Mouse (Mus musculus) retina, adult 2 months (tissue): ENCODE data around the gene Cnksr2.

Experiments used
- DNase-seq: peaks from one replicate; pipeline ENCODE4 v3.0.0-alpha.2; 2012; ENCODE audit warnings: low read depth, low spot score

Cnksr2 gene

DNA sequence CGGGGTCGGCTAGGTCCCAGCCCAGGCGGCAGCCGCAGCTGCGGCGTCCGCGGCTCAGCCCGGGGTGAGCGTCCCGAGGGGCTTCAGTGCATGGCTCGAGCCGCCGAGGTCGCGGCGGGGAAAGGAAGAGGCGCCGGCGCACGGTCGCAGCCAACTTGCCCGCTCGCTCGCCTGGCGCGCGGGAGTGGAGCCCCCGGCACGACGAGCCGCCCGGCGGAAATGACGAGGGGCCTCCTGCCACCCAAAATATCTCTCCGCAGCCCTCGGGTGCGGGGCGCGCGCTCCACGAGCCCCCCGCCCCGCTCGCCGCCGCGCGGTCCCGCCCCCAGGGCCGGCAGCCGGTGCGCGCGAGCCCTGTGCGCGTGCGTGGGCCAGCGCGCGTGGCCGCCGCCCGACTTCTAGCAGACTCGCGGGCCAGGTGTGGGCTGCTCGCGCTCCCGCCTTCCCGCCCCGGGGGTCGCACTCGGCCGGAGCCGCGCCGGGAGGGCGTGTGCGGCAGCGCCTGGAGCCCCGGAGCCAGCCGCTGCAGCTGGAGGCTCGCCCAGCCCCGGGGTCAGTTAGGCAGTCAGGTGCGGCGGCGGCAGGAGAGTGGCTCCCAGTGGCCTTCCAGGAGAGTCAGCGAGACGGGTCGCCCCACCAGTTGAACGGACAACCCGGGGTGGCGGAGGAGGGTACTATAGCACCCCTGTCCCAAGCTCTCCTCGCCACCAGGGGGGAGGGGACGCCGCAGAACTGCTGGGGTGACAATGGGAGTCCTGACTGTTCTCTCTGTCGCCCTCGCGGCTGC is at the start of gene Cnksr2:
TSS of gene Cnksr2 (minus strand) at position 238 of the 787 bp plus-strand sequence.
- DNase-seq = no peak

DNA sequence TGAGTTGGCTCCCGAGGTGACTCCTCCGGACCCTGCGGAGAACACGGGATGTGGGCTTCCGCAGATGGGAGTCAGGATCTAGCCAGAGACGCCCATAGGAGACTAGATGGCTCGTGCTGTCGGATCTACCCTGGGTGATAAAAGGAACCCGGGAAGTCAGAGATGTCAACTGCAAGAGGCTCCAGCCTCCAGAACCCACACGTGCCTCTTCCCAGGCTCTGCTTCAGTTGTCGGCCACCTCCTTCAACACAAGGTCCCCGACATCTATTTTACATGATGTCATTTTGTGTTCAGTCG is 698 bp upstream of the Cnksr2 start:
- DNase-seq = no peak

DNA sequence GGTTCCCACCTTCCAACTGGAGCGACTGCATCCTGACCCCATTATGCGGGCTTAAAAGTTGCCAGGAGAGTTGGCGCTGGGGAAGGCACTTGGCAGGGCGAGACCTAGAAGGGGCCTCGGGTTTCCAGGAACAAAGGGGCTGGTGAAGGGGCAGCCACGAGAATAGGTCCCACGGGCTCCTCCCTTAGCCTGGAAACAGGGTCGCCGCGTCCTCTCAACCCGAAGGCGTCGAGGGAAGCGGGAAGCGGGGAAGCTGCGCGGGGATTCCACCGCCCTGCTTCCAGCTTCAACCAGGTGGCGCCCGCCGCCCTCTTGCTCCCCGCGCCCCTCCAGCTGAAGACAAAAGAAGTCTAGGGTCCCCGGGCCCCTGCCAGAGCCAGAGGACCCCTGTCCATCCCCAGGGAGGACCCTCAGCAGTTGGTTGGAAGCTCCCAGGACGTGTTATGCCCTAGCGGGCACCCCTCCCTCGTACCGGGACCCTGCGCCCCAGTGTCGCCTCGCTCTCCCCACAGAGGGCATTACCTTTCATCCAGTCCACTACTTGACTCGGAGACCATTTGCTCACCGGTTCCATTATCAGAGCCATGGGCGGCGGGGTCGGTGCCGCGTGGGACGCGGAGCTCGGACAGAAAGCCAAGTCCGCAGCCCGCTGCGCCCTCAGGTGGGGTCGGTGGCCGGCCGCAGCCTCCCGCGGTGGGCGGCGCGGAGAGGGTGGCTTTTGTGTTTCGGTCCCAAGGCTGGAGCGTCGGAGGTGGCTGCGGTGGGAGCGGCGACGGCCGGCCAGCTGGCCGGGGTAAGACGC is 638 bp downstream of the Cnksr2 start:
- no peak for DNase-seq

DNA sequence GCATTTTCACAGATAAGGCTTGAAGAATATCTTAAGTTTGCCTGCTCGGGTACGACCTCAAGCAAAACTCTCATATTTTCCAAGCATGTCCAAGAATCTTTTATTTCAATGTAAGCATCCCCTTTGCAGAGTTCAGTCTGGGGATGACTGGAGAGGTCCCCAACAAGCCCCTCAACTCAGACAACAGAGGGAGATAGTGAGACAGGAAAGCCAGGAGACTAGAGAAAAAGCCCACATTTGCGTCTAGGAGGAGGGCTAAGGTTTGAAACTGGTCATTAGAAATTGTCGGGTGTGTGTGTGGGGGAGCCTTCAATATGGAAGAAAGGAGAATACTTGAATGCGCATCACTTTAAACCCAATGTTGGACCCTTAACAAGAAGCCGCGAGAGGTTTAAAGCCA is 1.4 kb downstream of the Cnksr2 start:
- DNase-seq = no peak

DNA sequence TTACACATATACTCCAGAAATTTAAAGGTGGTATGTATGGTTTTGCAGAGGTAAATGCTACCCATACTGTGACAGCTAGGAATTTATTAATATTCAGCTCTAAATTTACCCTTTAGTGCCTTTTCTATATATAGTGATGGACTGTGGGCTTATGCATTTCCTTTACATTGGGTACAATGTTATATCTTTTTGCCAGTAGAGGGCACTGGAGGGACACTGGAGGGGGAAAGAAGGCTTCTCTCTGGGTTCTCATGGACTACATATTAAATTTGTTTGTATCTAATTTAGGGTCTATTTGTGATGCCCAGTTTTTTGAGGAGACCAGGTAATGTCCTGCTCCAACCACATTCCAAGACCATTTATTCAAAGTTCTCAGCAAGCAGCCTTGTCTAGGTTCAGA is 91.4 kb downstream of the Cnksr2 start:
- peak; percentile 13 for DNase-seq

DNA sequence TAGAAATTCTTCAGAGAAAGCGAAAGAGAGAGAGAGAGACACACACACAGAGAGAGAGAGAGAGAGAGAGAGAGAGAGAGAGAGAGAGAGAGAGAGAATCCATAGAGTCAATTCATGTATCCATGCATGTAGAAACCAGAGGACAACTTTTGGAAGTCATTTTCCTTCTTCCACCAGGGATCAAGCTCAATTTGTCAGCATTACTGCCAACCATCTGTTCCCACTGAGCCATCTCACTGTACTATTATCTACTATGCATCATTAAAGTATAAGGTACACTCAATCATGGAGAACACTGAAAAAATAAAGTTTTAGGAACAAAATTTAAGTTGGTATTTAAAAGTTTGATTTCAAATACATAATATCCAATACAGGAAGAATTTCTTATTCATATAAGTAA is 93.8 kb downstream of the Cnksr2 start:
- no peak for DNase-seq

DNA sequence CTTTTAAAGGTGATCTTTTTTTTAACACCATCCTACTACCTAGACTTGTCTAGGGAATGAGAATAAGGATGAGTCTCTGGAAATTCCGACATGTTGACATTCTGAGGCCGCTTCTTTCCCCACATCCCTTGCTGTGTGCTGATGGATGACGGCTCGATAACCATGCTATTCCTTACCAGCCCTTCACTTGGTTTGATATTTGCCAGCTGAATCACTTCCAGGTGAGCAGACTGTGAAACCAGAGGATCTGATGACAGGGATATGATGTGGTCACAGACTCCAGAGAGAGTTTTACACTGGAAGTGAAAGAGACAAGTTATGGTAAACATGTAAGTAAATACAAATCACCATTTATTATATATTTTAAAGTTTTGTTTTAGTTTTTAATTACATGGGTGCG is 98.0 kb downstream of the Cnksr2 start:
- no peak for DNase-seq

DNA sequence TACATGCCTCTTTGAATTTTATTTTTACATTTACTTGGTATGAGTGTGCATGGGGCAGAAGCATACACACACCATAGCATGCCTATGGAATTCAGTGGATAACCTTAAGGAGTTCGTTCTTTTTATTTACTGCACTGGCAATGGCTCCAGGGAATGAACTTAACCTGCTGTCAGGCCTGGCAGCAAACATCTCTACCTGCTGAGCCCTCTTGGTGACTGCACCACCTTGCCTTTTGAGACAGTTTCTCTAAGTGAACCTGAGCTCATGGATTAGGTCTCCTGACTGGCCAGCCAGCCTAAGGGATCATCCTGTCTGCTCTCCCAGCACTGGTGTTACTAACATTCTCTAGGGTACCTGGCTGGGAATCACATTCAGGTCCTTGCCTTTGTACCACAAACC is 106.5 kb downstream of the Cnksr2 start:
- DNase-seq = no peak

DNA sequence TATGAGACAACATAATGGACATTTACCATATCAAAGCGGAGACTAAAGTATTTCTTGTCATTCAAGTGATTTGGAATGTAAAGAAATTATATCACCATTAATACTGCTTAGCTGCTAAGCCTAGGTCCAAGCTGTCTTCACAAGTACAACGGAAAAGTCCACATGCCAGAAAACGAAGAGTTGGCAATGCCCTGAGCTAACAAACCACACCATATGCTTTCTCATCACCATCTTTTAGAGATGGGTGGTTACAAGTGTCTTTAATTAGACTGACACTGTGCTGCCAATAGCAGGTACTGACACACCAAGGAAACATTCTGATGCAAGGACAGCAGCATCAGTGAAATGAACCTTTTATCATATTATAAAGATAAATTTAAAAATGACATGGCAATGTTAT is 123.0 kb downstream of the Cnksr2 start:
- no peak for DNase-seq

DNA sequence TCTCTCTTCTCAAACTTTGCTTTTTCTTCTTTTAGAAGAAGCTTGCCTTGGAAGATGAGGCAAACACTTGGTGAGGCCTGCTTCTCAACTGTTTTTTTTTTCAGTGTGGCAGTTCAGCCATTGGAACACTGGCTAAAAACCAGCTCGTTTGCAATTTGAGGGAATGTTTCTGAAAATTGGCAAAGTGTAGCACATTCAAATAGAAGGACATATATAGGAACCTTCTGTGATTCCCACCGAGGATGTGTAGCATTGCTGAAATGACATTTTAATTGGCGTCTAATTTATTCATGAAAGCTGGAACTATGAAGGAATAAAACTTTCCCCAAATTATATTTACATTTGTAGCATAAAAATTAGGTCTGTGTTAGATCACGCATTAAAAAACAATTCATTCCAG is 213.1 kb downstream of the Cnksr2 start:
- no peak for DNase-seq

DNA sequence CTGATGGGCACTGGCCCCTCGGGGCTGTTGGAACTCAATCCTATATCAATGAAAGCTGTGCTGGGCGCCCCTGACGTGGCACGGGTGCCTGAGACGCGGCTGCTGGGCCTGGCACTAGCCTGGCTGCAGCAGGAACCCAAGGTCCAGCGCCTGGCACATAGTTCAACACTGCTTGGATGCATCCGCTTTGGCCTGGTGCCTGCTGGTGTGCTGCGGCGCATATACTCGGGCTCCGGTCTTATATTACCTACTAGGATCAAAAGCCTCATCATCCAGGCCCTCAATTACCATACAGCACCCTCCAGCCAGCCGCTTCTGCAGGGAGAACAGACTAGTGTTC is 224.2 kb downstream of the Cnksr2 start:
- DNase-seq = no peak

DNA sequence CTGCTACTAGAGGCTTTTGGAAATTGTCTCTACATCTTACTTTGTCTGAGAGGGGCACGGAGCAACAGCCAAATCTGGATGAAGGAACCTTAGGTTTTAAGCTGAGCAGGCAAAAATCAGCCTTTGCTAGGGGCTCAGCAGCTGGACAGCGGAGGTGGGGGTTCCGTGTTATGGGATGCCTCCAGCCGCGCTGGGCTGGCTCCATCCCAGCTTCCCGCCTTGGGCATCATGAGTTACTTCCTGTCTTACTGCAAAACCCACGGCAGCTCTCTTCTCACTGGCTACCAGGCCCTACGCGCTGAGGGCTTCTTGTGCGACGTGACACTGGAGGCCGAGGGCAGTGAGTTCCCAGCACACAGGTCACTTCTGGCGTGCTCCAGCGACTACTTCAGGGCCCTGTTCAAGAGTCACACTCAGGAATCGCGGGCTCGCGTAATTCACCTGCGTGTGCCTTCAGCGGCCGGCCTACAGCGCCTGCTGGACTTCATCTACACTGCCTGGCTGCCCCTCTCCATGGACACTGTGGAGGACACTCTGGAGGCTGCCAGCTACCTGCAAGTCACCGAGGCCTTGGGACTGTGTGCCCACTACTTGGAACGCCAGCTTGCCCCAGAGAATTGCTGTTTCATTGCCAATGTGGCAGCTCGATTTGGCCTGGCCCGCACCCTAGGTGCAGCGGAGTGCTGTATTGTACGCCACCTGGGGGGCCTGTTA is 224.7 kb downstream of the Cnksr2 start, which contains the start of gene Klhl34:
TSS of gene Klhl34 (plus strand) at position 229 of the 714 bp plus-strand sequence.
- no peak for DNase-seq

DNA sequence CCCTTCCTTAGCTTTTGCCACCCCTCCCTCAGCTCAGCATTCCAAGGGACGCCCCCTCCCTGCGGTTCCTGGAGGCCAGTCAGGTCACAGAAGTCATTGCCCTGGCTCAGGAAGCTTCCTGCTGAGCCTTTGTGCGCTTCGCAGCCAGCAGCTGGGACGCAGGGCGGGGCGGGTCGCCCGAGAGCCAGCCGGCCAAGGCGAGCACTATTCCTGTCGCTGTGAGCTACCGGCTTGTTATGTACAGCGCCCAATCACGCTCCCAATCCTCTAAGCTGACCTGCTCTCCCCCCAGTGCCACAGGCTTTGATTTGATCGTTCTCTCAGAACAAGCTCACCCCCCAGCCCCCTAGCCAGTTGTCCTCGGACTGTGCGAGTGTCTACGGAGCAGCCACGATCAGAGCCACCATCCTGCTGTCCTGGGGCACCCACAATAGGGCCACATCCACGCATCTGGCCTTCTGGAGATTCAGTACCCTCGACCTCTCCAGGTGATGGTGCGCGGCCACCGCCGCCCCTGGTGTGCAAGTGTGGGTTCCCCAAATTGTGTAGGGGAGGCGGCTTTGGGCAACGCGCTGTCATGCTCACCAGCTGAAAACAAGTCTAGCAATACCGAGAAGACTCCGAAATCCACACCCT is 225.4 kb downstream of the Cnksr2 start:
- DNase-seq = peak; percentile 3

DNA sequence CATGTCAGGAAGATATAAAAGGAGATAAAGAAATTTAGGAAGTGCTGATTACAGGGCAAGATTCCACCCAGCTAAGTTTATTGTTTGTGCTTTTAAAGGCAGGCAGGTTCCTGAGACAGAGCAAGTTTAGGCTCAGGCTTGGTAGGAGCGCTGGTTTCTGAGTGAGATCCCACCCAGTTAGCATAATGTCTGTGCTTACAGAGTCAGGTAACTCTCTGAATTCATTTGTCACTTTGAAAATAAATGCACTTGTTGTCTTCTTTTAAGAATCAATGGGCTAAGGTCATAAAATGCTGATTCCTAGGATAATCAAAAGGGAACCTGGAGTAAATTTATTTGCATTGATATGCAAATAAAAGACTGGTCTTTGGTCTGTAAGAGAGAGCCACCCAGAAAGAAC is 233.4 kb downstream of the Cnksr2 start:
- DNase-seq = no peak

DNA sequence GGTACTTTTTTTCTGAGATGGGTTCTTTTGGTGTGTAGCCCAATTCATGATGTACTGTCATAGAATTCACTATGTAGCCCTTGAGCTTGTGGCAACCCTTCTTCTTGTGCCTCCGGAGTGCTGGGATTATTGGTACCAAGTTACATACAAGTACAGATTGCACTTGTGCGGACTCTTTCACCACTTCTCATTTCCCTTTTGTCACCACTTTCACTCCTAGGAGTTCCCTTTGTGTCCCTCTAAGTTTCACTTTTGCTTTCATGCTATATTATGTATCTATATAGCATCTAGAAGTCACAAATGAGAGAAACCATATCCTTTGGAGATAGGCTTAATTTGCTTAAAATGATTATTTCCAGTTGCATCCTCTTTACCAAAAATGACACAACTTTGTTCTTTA is 241.4 kb downstream of the Cnksr2 start:
- no peak for DNase-seq
